Mouse (Mus musculus): ENCODE data around the gene 1190005I06Rik. TPM values are rescaled to one million over a fixed set of nuclear protein-coding genes. Genes with fewer than 3 reads are reported as not detected.

The 1190005I06Rik gene
- polyA plus RNA-seq (2017; shearing (Covaris generic)) = under 1 TPM in 1 of 2 experiments, not detected in 1; 0.39 TPM

GRCm38 (mm10) chr8:120647532-120647931 lies at the start of gene 1190005I06Rik:
TSS of gene 1190005I06Rik (minus strand) at chr8:120647632.
- ATAC-seq = no peak

- no peak for ATAC-seq
These were observed 49.1 kb upstream of the 1190005I06Rik start for GRCm38 (mm10) chr8:120696401-120697153.

GRCm38 (mm10) chr8:120693861-120694493 lies 46.5 kb upstream of the 1190005I06Rik start:
- ATAC-seq = no peak

GRCm38 (mm10) chr8:120692934-120693333 lies 45.5 kb upstream of the 1190005I06Rik start:
- no peak for ATAC-seq

- ATAC-seq = no peak
These were observed 41.1 kb upstream of the 1190005I06Rik start for GRCm38 (mm10) chr8:120688511-120688910.

GRCm38 (mm10) chr8:120687786-120688185 lies 40.4 kb upstream of the 1190005I06Rik start:
- ATAC-seq = no peak

DNA sequence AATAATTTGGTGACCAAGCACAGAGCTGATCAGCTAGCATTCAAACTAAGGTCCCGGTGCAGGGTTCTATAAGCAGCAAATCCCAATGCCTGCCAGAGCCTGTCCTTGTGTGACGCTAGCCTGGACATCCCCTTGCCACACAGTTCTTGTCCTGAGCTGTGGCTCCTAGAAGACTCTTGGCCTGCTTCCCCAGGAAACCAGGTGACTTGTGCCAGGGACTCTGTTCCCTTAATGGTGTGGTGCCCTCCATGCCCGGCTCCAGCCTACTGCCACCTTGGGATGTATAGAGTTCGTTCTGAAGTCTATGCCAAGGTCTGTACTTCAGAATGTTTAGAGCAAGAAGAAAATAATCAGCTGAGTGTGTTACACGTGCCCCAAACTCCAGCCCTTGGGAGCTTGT lies 39.1 kb upstream of the 1190005I06Rik start:
- no peak for ATAC-seq

GRCm38 (mm10) chr8:120686051-120686450 lies 38.6 kb upstream of the 1190005I06Rik start:
- no peak for ATAC-seq

DNA sequence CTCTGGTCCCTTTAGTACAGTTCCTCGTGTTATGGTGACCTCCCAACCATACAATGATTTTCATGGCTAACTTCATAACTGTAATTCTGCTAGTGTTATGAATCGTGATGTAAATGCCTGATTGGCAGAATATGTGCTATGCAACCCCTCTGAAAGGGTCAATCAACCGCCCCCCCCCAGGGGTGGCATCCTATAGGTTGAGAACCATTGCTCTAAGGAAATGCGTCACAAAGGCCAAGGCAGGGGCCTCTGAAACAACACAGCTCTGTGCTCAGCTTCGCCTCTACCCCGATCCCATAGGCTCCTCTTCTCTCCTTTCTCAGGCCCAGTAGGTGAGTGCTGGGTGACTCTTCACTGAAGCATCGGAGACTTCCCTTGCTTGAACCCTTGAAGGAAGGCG lies 38.2 kb upstream of the 1190005I06Rik start:
- ATAC-seq = no peak

DNA sequence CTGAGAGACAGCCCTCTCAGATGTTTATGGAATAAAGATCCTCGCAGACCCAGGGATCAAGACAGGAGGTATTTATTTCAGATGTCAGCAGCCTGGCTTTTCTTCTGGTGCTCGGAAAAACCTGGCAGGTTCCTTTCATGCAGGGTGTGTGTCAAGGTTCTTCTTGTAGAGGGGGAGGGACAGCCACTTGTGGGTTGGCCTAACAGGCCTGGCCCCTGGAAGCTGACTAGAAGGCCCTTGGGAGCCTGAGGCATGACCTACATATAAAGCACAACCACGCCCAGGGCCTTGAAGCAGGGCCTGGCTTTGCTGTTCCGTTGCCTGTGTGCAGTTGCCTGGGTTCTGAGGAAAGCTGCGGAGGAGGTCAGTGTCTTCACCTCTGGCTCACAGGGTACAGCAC lies 37.7 kb upstream of the 1190005I06Rik start:
- ATAC-seq = no peak

DNA sequence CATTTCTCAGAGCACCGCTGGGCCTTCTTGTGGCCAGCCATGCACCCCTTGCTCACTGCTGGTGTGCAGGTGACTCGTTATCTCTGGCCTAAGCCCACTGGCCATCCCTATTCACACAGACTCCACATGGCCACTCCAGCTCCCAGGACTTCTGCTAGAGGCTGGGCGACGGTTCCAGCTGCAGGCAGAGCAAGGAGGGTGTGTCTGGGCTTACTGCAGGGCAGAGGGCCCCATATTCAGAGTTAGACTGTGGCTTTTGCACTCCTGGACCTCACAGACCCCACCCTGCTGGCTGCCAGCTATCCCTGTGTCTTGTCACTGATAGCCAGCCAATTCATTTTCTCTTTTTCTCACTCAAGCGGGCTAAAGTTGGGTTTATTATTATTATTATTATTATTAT lies 36.6 kb upstream of the 1190005I06Rik start:
- ATAC-seq = no peak

- peak; percentile 80 for ATAC-seq
These were observed 36.2 kb upstream of the 1190005I06Rik start for GRCm38 (mm10) chr8:120683602-120684001.

GRCm38 (mm10) chr8:120681113-120681512 lies 33.7 kb upstream of the 1190005I06Rik start:
- no peak for ATAC-seq

GRCm38 (mm10) chr8:120680405-120680804 lies 33.0 kb upstream of the 1190005I06Rik start:
- ATAC-seq = peak; percentile 42

DNA sequence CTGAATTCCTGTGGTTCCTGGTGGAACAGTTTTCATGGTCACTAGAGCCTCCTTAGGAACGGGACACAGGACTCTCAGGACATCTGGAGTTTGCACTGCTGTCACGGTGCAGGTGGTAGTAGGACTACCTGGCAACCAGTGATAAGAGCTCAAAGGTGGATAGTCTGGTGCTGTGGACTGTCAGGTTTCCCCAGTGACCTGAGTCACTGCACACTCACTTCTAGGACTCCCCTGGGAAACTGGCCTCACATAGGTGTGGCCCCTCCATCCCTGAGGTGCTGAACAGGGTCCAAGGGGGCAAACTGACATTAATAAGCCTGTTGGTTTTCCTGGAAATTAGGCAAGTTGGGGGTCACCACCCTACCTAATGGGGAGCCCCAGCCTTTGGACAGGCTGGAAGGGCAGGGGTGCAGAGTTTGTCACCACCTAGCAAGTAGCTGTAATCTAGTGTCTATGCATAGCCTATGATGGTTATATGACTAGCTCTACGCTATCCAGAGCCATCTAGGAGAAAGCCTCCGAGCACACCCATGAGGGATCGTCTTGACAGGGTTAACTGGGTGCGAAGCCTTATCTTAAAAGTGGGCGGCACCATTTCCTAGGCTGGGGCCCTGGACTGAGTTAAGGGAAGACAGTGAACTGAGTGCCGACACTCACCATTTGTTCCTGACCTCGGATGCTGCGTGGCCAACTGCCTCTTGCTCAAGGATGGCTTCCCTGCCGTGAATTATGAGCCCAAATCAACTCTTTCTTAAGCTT lies 32.4 kb upstream of the 1190005I06Rik start:
- no peak for ATAC-seq

DNA sequence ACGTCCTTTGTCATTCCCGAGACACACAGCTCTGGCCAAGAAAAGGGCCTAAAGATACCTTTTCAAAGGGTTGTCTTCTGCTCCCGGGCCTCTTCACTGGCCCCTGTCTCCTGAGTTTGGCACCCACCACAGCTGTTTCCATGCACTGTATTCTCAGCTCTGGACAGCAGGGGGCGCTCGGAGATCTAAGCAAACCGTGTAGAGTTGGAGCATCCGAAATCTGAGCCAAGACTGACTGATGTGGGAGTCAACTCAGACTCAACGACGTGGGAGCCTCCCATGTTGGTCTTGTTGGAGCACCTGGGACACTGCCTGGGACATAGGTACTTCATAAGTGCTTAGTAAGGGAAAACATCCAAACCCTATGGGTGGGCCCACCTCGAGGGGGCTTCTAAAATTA lies 31.0 kb upstream of the 1190005I06Rik start:
- peak; percentile 79 for ATAC-seq

GRCm38 (mm10) chr8:120675718-120676117 lies 28.3 kb upstream of the 1190005I06Rik start:
- ATAC-seq = no peak

DNA sequence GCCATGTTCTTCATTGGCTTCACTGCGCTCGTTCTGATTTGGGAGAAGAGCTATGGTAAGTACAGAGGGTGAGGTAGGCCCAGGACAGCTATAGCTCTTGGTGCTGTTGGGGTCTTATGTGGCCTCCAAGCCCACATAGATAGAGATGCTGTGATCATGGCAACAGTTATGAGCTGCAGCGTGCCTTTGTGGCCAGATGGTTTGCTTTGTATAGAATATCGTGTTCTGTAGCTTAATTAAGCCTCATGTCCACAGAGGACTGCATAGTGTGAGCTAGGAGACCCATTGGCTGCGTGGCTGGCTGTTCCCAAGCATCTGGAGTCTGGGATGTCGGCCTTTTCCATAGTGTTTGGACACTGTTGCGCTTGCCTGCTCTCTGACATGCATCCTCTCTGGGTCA lies 25.9 kb upstream of the 1190005I06Rik start:
- ATAC-seq = no peak

DNA sequence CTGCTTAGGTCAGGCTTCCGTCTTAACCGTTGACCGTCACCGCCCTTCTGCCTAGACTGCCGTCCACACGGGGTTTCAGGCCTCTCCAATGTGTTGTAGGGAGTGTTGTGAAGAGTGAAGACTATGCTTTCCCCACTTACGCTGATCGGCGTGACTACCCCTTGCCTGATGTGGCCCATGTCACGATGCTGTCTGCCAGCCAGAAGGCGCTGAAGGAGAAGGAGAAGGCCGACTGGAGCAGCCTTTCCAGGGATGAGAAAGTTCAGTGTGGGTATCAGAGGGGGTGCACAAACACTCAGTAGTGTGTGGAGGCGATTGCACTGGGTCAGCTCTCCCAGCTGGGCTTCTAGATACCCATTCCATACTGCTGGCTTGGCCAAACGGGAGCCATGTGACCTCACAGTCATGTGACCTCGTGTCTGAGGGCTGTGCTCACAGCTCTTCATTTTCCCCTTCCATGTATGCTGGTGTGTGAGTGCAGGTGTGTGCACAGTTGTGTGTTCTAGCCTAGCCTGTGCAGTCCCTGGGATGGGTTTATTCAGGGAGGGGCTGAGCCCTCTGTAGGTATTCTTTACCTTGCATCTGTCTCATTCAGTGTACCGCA lies 25.3 kb upstream of the 1190005I06Rik start:
- ATAC-seq = no peak

DNA sequence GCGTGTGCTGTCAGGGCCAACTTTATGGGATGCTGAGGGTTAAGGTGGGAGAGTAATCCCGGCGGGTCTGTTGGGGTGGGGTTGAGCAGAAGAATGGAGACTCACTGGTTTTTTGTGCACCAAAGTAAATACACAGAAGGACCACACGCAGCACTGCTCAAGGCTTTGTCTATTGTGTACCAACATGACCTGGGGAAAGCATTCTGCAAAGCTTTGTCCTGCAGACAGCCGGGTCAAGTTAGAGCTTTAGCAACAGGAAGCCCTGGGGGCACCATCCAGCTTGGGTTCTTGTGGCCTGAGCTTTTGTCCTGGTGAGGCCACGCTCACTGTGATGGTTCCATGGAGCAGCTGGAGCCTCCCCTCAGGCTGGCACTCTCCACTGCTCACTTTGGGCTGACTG lies 24.3 kb upstream of the 1190005I06Rik start:
- no peak for ATAC-seq

GRCm38 (mm10) chr8:120668374-120668905 lies 21.0 kb upstream of the 1190005I06Rik start, which contains the start of gene Emc8:
TSS of gene Emc8 (minus strand) at chr8:120668573.
- peak; percentile 1 for ATAC-seq

DNA sequence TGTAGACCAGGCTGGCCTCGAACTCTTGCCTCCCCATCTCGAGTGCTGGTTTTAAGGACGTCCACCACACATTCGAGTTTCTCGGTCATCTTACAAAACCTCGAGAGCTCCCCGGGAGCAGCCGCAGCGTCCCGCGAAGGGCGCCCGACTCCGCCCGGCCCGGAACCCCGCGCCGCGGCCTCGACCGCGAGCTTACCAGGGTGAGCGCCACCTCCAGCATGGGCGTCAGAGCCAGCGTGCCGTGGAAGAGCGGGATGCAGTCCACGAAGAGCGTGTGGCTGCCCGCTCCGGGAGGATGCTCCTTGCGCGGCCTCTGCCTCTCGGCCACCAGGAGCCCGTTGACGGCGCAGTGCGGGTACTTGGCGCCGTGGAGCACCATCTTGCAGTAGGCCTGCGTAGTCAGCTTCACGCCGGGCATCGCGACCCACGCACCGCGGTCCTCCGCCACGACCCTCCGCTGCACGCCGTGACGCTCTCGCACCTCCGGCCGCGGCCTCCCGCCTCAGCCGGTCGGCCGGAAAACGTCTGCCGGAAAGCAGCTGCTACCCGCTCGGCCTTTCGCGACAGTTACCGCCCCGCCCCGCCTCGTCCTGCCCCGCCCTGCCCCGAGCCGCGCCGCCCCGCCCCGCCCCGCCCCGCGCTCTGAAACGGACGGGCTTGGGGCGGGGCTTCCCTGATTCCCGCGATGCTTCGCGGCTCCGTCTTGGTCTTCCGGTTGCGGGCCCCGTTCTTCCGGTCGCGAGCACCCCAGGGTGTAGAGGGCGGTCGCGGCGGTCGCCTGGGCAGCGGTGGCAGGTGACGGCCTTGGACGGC lies 20.3 kb upstream of the 1190005I06Rik start, which contains the start of the genes Gm27021 and Cox4i1:
Gene Gm27021, minus strand, starts transcription at position 519 of the 813 bp plus-strand sequence.
Gene Cox4i1, plus strand, starts transcription at position 662 of the 813 bp plus-strand sequence.
- peak; percentile 92 for ATAC-seq
